Mouse (Mus musculus) Muller cell, postnatal 12 days (primary cell): ENCODE data around the gene Eno2.
A peak's percentile ranks its signal among the peaks of the same experiment; 100 is the strongest.

Experiments
- DNase-seq: peaks from one replicate; pipeline ENCODE4 v3.0.0-alpha.2; 2015; ENCODE audit errors: inconsistent ontology term

Gene Eno2

GRCm38 (mm10) chr6:124759259-124759658 is 10.2 kb downstream of the Eno2 start:
- peak; percentile 63 for DNase-seq

GRCm38 (mm10) chr6:124758849-124759232 is 10.6 kb downstream of the Eno2 start:
- no peak for DNase-seq

- DNase-seq, result peak; percentile 91
Observed at GRCm38 (mm10) chr6:124757909-124758848, 11.3 kb downstream of the Eno2 start.

- peak; percentile 60 for DNase-seq
Observed at GRCm38 (mm10) chr6:124757351-124757880, 12.1 kb downstream of the Eno2 start.

GRCm38 (mm10) chr6:124756652-124757350 is 12.7 kb downstream of the Eno2 start:
- DNase-seq, result peak; percentile 94

- peak; percentile 92 for DNase-seq
Observed at GRCm38 (mm10) chr6:124755831-124756595, 13.5 kb downstream of the Eno2 start, which contains the start of the genes Gm45234 and Atn1. TSS of gene Gm45234 (minus strand) at chr6:124756021. TSS of gene Atn1 (minus strand) at chr6:124756524.

GRCm38 (mm10) chr6:124755306-124755705 is 14.2 kb downstream of the Eno2 start:
- DNase-seq, result no peak

GRCm38 (mm10) chr6:124753861-124754260 is 15.6 kb downstream of the Eno2 start:
- DNase-seq, result no peak

- no peak for DNase-seq
Observed at GRCm38 (mm10) chr6:124750405-124750804, 19.1 kb downstream of the Eno2 start.

GRCm38 (mm10) chr6:124746654-124747632 is 22.5 kb downstream of the Eno2 start:
- no peak for DNase-seq

- no peak for DNase-seq
Observed at GRCm38 (mm10) chr6:124746296-124746605, 23.2 kb downstream of the Eno2 start.

GRCm38 (mm10) chr6:124745490-124746295 is 23.8 kb downstream of the Eno2 start:
- DNase-seq, result peak; percentile 96

- DNase-seq, result no peak
Observed at GRCm38 (mm10) chr6:124744755-124745321, 24.6 kb downstream of the Eno2 start.

GRCm38 (mm10) chr6:124743647-124744046 is 25.8 kb downstream of the Eno2 start:
- DNase-seq, result no peak

GRCm38 (mm10) chr6:124742839-124743514 is 26.5 kb downstream of the Eno2 start:
- DNase-seq, result no peak

- no peak for DNase-seq
Observed at GRCm38 (mm10) chr6:124741842-124742241, 27.6 kb downstream of the Eno2 start.

- peak; percentile 95 for DNase-seq
Observed at GRCm38 (mm10) chr6:124740888-124741761, 28.3 kb downstream of the Eno2 start, which contains the start of gene Grcc10. TSS of gene Grcc10 (minus strand) at chr6:124741374.
